Mouse (Mus musculus) heart, postnatal 10 days (tissue): ENCODE results near the gene Insyn1. TPM values are rescaled to one million over a fixed set of nuclear protein-coding genes. Genes with fewer than 3 reads are reported as not detected.

ENCODE experiments used
- DNase-seq, 2 experiments: peaks; one replicate each; pipeline ENCODE4 v3.0.0; 2021
- intact Hi-C: fragments of 180-260 bp; cut with DNase I; formaldehyde crosslinking; loops from one replicate; pipeline ENCODE4 v1.15.1; 2025
- total RNA-seq, 2 experiments: library from RNA; stranded (reverse); gene quantifications; 2 replicates each; pipeline ENCODE4 v1.2.3; 2021

Insyn1 gene
- total RNA-seq, 2 experiments from 2014 or later = 11.0 to 11.4 TPM

DNA sequence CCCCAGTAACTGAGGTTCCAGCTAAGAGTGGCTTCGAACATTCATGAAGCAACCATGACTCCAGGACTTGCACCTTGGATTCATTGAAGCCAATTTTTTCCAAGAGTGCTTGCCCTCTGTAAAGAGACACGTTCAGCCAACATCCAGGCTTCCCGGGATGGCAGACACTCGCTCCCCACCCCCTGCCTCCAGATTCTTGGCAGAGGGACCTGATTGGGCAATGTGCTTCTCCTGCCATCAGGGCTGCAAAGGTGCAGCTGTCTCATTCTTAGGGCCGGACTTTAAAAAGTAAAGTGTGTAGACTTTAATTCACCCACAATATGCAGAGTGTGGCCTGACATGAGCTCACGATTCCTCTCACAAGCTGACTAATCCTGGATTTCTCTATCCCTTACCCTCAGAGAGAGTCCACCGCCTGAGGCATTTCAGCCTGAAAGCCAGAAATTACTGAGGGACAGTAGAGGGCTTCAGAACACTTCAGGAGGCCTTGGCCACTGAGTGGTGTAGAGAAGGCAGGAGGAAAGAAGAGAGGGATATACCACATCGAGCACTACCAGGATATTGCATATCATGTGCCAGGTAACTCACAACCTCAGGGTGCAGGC is 15.1 kb upstream of the Insyn1 start:
- DNase-seq = no peak
- intact Hi-C loops = no loop called here

DNA sequence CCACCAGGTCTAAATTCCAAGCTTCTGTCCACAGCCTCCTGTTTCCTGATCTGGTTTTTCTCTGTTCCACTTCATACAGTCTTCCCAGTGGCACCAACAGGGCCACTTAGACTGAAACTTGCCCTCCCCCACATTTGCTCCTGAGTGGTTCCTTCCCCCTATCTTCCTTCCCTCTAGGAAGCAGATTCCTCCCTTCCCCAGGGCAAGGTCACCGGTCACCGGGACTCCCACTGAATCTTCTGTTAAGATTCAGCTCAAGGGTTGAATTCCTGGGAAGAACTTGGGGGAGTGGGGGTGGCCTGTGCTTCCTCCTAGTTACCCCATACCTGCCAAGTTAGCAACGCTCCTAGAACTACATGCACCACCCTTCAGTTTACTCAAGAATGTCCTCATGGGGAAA is 1.3 kb upstream of the Insyn1 start:
- intact Hi-C loops = no loop called here
- no peak for DNase-seq

DNA sequence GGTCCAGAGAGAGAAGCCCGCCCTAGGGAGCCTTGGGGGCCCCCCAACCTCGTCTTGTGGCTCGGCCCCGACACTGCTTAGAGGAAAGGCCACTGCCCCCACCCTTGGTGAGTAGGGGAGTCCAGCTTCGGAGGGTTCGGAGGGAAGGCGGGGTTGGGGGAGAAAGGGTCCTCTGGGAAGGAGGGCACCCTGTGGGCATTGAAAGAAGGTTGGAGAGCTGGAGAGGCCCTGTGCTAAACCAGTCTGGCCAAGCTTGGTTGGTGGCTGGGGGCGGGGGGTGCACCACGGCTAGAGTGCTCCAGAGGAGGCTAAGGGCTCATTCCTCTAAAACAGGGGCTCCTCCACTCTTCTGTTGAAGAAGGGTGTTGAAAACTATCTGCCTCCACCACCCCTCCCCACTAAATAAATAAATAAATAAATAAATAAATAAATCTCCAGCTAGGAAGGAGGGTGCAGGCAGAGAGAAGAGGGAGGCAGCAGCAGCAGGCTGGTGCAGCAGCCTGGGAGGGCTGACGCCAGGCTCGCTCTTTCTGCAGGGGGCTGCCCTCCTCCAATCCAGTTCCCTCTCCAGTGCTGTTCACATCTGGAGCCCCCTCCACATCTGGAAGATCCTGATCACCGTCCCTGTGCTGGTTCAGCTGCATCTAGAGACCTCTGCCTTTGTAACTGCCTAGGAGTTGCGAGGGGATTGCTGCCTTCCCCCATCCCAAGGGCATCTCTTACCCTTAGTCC is 896 bp downstream of the Insyn1 start:
- peak; percentile 16 to 30 for DNase-seq
- intact Hi-C loops = loop anchor here (2.0 kb wide), 1 partner anchor 78 kb away; no protein-coding TSS in a partner anchor

DNA sequence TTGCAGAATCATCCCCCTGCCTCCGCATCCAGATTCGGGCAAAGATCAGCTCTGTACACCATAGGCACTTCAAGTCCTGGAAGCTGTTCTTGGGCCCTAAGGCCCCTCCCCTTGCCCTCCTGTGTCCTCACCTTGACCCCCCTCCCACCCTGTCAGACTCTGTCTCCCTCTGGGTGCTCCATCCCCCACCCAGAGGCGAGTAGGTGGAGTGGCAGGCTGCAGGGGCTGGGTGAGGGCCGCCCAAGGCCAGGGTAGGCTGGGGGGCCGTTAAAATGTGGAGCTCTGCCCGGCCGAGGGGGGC is 1.4 kb downstream of the Insyn1 start:
- intact Hi-C loops = loop anchor here (2.0 to 10.0 kb wide), 2 partner anchors 79 to 155 kb away; no protein-coding TSS in a partner anchor
- DNase-seq = no peak

- DNase-seq = no peak
- intact Hi-C loops = loop anchor here (10.0 kb wide), 1 partner anchor 156 kb away; no protein-coding TSS in a partner anchor
Observed at GRCm38 (mm10) chr9:58490391-58490790, 2.0 kb downstream of the Insyn1 start.

GRCm38 (mm10) chr9:58495035-58495434 is 6.6 kb downstream of the Insyn1 start:
- DNase-seq = no peak
- intact Hi-C loops = loop anchor here (10.0 kb wide), 1 partner anchor 160 kb away; no protein-coding TSS in a partner anchor

DNA sequence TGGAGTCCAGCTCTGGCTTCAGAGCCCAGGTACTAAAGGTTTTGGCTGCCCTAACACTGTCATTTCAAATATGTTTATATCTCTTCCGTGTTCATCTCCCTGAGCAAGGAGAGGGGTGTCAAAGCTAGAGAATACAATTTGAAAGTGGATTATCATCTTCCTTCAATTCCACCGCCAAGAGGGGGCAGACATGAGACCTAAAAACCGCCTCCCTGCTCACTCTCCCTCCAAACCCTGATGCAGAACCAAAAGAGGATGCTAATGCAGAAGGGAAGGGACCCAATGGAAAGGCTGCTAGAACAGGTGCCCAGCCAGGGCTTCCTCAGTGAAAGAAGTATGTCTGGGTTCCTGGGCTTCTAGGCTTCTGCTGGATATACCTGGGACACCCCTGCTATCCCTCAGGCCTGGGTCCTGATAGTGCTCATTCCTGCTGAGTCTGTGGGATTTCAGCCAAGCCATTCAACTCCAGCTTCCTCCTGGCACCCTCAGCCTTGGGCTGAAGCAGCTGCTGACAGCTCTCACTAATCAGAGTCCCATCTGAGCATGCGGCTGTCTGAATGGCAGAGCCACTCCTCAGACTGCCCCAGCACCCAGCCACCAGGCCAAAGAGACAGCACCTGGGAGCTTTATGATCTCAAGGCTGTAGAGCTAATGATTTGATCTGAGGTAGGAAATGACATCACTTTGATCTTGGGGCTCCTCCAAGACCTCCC is 8.2 kb downstream of the Insyn1 start:
- intact Hi-C loops = loop anchor here (10.0 kb wide), 1 partner anchor 162 kb away; no protein-coding TSS in a partner anchor
- peak; percentile 22 to 32 for DNase-seq

GRCm38 (mm10) chr9:58497942-58498341 is 9.5 kb downstream of the Insyn1 start:
- intact Hi-C loops = loop anchor here (10.0 kb wide), 1 partner anchor 163 kb away; no protein-coding TSS in a partner anchor

GRCm38 (mm10) chr9:58500946-58501345 is 12.5 kb downstream of the Insyn1 start:
- intact Hi-C loops = no loop called here
- no peak for DNase-seq

More at GRCm38 (mm10) chr9:58497942-58498341, 9.5 kb downstream of the Insyn1 start:
- no peak for DNase-seq

- intact Hi-C loops = no loop called here
- no peak for DNase-seq
Observed at GRCm38 (mm10) chr9:58507216-58508005, 19.0 kb downstream of the Insyn1 start.

DNA sequence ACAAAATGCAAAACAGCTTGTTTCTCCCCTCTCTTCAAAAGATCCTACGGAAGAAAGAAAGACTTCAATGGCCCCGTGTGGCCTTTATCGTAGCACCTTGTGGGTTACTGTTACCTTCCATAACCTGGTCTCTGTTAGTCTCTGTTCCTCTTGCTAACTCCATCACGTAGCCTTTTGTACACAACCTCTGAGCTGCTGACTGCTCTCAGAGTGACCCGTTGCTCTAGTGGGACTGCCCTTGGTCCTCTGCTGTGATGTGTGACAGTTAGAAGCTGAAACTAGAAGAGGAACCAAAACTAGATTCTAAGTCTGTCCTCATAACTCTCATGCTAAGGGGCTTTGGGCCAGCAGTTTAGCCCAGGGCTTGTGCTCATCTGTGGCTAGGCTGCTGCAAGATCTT is 22.0 kb downstream of the Insyn1 start:
- DNase-seq = no peak
- intact Hi-C loops = no loop called here

GRCm38 (mm10) chr9:58513749-58514148 is 25.3 kb downstream of the Insyn1 start:
- intact Hi-C loops = no loop called here
- DNase-seq = no peak

DNA sequence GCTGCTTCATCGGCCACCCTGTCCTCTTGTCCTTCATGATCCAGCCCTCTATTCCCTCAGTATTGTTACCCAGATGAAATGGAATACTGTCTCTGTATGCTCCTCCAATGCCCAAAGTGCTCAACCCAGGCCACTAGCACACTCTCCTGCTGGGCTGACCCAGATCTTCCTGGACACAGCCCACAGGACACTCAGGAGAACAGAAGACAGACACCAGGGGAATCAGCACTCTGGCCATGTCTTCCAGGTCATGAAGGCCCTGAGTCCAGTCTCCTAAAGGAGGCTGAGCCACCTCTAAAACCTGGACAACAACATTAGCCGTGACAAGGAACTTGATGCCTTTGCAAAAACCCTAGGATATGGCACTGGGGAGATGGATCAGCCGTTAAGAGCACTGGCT is 28.1 kb downstream of the Insyn1 start:
- no peak for DNase-seq
- intact Hi-C loops = no loop called here

DNA sequence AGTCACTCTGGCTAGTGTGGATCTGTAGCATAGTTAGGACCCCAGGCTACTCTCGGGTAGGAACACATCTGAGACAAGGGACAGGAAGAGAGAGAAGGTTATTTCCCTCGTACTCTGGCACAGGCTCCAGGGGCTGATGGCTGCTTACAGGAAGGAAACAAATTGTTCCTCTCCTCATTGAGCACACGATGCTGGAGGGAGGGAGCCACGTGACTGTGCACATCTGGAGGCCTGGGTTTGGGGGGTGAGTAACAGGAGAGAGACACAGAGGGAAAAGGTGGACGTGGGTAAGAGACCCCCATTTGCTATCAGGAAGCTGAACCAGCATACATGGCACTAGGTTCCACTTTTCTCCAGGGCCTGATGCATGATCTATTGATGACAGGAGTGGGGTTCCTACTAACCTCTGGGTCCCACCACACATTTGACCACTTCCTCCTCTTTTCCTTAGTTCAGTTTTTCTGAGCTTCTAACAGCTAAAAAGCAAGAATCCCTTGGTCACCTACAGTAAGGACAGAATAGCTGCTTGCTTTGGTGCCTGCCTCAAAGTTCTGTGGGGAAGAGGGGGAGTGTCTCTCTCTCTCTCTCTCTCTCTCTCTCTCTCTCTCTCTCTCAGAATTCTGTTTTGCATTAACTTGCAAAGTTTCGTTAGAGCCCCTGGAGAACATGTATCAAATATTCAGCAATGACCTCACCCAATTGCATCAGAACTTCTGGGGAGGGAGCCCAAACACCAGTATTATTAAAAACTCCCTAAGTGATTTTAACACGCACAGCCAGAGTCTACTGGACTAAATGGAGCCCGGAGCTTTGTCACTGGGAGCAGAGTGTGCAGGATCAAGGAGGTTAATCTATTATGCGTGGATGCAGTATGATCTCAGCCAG is 29.7 kb downstream of the Insyn1 start:
- intact Hi-C loops = no loop called here
- DNase-seq = peak in 1 of 2 experiments; percentile 28

GRCm38 (mm10) chr9:58519953-58520352 is 31.6 kb downstream of the Insyn1 start:
- intact Hi-C loops = no loop called here
- DNase-seq = no peak

DNA sequence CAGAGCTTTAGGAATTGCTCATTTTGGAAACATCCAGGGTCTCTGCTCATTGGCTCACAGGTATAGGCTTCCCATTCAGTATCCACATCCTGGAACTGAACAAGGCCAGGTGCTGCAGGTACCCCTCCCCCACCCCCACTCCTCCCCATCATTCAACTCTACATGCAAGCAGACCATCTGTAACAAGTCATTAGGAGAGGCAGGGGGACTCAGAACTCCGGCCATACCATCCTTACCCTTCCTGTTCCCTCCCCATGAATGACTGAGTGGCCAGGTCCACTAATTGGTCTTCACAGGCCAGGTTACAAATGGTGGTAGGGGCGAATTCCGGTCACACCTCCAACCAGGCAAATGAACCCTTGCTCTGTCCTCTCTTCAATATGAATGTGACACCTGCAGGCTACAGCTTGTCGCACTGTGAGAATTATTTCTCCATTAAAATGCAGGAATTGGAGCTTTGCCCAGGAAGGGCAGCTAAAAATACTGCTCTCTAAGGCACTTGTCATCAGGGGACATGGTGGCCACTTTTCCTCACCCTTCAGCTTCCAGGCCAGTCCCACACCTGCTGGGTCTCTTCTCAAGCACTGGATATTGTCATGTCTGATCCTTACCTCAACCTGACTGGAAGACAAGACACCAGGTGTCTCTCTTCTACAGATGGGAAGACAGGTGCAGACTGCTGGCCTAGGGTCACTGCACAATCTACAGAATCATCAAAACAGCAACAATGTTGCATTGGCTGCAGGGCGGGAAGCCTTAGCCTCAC is 32.6 kb downstream of the Insyn1 start:
- intact Hi-C loops = no loop called here
- peak; percentile 74 for DNase-seq

GRCm38 (mm10) chr9:58521883-58522423 is 33.5 kb downstream of the Insyn1 start:
- intact Hi-C loops = no loop called here

GRCm38 (mm10) chr9:58525108-58525507 is 36.7 kb downstream of the Insyn1 start:
- DNase-seq = no peak
- intact Hi-C loops = no loop called here

More at GRCm38 (mm10) chr9:58521883-58522423, 33.5 kb downstream of the Insyn1 start:
- peak; percentile 27 to 37 for DNase-seq

DNA sequence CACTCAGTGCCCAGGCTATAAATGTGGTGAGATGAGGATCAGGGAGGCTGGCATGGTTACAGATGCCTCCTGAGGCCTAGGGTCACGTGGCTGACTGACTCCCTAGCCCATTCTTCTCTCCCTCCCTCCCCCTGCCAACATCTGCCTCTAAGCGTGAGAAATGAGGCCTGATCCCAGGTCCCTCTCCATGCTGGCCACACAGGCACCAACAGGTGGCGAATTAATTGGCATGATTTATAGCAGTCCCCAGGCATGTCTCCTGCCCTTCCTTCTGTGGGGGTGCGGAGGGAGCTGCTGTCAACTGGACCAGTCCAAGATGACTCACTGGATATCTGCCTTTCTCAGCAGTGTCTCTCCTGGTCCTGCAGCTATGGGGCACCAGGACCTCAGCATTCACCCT is 39.4 kb downstream of the Insyn1 start:
- intact Hi-C loops = no loop called here
- no peak for DNase-seq
